Mouse (Mus musculus) liver, adult 2 months (tissue): ENCODE measurements around the gene Arhgap22.

ENCODE experiments used
- CTCF ChIP-seq: fragments of 200-500 bp; IDR thresholded peaks from 2 replicates; pipeline ENCODE4 v1.5.1; 2011; ENCODE audit warnings: low read depth, low read length, control low read depth
- POLR2A ChIP-seq: fragments of 200-500 bp; IDR thresholded peaks from 2 replicates; pipeline ENCODE4 v1.6.1; 2011; ENCODE audit warnings: low read length, control low read depth; ENCODE audit not compliant: insufficient read depth; ENCODE audit errors: extremely low read depth

DNA sequence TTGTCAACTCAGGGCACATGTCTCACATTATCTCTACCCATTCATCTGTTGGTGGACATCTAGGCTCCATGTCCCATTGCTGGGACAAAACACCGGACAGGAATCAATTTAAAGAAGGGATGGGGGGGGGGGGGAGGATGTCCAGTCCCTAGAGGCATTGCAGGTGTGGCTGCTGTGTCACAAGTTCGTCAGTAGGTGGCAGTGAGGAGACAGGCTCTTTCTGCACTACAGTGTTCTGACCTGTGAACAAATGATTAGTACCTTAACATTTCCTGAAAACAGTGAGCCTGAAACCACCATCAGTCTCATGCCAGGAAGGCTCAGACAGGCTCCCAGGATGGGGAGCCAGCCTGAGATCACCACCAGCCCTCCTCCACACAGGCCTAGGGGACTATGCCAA is 6.8 kb upstream of the Arhgap22 start:
- TF ChIP-seq POLR2A (no peak), CTCF (peak; percentile 64)
